Mouse (Mus musculus) kidney, adult 2 months (tissue): Measurements from ENCODE around the gene Aen.

Experiments used
- CTCF ChIP-seq: fragments of 200-500 bp; conservative IDR thresholded peaks from 2 replicates; pipeline ENCODE4 v1.5.1; 2011; ENCODE audit warnings: low read depth, mild to moderate bottlenecking, control low read depth, low read length, moderate library complexity, mixed read lengths; ENCODE audit not compliant: insufficient read depth, insufficient read length
- POLR2A ChIP-seq: fragments of 200-500 bp; IDR thresholded peaks from one replicate; pipeline ENCODE4 v1.6.1; 2011; ENCODE audit warnings: low read depth, low read length, control low read depth

GRCm38 (mm10) chr7:78895021-78895652 is 517 bp upstream of the Aen start:
- TF ChIP-seq CTCF (no peak), POLR2A (no peak)
